Mouse (Mus musculus) embryonic facial prominence, embryonic 10.5 days (tissue): ENCODE results near the gene Rab3il1. TPM values are rescaled to one million over a fixed set of nuclear protein-coding genes. Genes with fewer than 3 reads are reported as not detected.

ENCODE experiments used
- DNase-seq: peaks from one replicate; pipeline ENCODE4 v3.0.0-alpha.2; 2017; ENCODE audit warnings: low spot score
- H3K27ac ChIP-seq: fragments of 300-500 bp; sonication (generic); replicated peaks from 2 replicates; pipeline ENCODE4 v1.5.1; 2016; ENCODE audit warnings: mild to moderate bottlenecking
- H3K27me3 ChIP-seq: fragments of 300-500 bp; sonication (generic); replicated peaks from 2 replicates; pipeline ENCODE4 v1.6.1; 2016; ENCODE audit warnings: low read depth, mild to moderate bottlenecking; ENCODE audit not compliant: poor library complexity, severe bottlenecking
- H3K36me3 ChIP-seq: fragments of 300-500 bp; sonication (generic); replicated peaks from 2 replicates; pipeline ENCODE4 v1.6.1; 2016; ENCODE audit warnings: mild to moderate bottlenecking, moderate library complexity
- H3K4me1 ChIP-seq: fragments of 300-500 bp; sonication (generic); 2 replicates; pipeline ENCODE4 v1.6.1; 2016
- H3K4me3 ChIP-seq: fragments of 300-500 bp; sonication (generic); 2 replicates; pipeline ENCODE4 v1.5.1; 2016; ENCODE audit warnings: mild to moderate bottlenecking, moderate library complexity
- H3K9me3 ChIP-seq: fragments of 300-500 bp; sonication (generic); 2 replicates; pipeline ENCODE4 v1.6.1; 2016; ENCODE audit warnings: mild to moderate bottlenecking
- WGBS: fragments of 180-500 bp; shearing (Covaris S2); methylation state at CpG from one replicate; pipeline ENCODE4 v1.1.7; 2016; 5-methylcytosine and 5-hydroxymethylcytosine counted together
- polyA plus RNA-seq: library from polyadenylated mRNA; unstranded; fragments of >200 nt; fragmentation: Nextera tagmentation; extraction: Ambion mirVana; gene quantifications from 2 replicates; pipeline ENCODE4 v1.2.1, GENCODE M21; 2016

Rab3il1 gene
- polyA plus RNA-seq, 1 experiment from 2014 or later = 57.4 TPM

DNA sequence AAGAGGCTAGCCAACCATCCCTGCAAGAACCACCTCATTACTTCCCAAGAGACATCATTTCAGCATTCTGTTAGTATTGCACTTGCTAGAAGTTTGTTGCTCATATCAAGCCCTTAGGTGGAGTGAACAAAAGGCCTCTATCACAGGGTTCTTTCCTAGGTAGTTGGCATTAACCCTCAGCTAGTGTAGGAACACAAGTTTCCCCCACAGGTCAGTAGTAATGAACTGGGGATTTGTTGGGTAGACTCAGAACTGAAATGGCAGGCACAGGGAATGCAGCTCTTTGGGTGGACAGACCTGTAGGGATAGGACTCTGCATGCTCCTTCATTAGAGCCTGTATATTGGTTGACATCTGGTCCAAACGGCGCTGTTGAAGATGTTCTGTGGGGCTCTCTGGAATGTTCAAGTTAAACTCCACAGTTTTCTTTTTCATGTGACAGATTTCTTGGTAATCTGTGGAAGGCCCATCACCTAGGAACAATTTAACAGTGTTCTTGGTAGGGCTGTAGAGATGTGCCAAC lies 15.5 kb upstream of the Rab3il1 start:
- 93% methylated on average over 2 of the region's 2 CpGs for WGBS
- Histone ChIP-seq H3K4me1 (peaks cover 56% of the 10 kb centered on the region), H3K36me3 (peaks cover 32% of the 10 kb centered on the region), H3K9me3 (no peaks in the 10 kb centered on the region), H3K27me3 (no peaks in the 10 kb centered on the region), H3K4me3 (no peak overlapping the region), H3K27ac (no peak overlapping the region)
- no peak for DNase-seq

DNA sequence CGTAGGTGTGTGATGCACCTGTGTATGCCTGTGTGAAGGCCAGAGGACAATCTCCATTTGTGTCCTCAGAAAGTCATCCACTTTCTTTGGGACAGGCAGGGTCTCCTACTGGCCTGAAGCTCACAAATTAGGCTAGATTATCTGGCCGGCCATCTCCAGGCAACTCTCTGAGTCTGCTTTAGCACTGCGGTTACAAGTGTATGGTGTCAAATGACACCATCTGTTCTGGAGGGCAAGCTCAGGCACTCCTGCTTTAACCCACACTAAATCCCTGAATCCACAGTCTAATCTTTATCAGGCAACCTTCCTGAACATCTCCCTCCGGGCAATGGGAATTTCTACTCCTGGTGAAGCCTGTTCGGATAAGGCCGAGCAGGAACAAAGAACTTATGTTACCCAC lies 14.3 kb upstream of the Rab3il1 start:
- H3K9me3 ChIP-seq = no peaks in the 10 kb centered on the region
- peak overlapping the region; percentile 51 for H3K27ac ChIP-seq
- peaks cover 56% of the 10 kb centered on the region for H3K4me1 ChIP-seq
- 29% methylated on average over 6 of the region's 6 CpGs for WGBS
- peaks cover 32% of the 10 kb centered on the region for H3K36me3 ChIP-seq
- 0 out of 2 replicates have a peak overlapping the region, but pooled peaks have one; percentile 8 for H3K4me3 ChIP-seq
- H3K27me3 ChIP-seq = no peaks in the 10 kb centered on the region
- peak; percentile 47 for DNase-seq

DNA sequence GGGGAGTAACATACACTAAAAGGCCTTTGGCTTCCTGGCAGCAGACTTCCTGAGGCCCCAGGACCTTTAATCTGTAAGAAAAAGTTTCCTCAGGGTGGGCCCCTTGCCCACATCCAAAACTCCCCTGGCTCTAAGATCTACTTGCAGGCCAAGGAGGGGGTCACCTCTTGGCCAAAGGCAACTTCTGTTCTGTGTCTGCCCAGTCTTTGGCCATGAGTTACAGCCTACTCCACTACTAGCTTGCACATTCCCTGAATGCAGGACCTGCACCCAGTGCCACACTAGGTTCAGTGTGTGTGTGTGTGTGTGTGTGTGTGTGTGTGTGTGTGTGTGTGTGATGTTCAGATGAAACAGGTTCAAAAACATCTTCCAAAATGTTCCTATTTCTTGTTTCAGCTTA lies 13.9 kb upstream of the Rab3il1 start:
- H3K4me1 ChIP-seq = peaks cover 60% of the 10 kb centered on the region
- H3K4me3 ChIP-seq = 0 out of 2 replicates have a peak overlapping the region, but pooled peaks have one; percentile 8
- no peaks in the 10 kb centered on the region for H3K27me3 ChIP-seq
- H3K36me3 ChIP-seq = peaks cover 32% of the 10 kb centered on the region
- H3K27ac ChIP-seq = peak overlapping the region; percentile 51
- no peak for DNase-seq
- H3K9me3 ChIP-seq = no peaks in the 10 kb centered on the region

DNA sequence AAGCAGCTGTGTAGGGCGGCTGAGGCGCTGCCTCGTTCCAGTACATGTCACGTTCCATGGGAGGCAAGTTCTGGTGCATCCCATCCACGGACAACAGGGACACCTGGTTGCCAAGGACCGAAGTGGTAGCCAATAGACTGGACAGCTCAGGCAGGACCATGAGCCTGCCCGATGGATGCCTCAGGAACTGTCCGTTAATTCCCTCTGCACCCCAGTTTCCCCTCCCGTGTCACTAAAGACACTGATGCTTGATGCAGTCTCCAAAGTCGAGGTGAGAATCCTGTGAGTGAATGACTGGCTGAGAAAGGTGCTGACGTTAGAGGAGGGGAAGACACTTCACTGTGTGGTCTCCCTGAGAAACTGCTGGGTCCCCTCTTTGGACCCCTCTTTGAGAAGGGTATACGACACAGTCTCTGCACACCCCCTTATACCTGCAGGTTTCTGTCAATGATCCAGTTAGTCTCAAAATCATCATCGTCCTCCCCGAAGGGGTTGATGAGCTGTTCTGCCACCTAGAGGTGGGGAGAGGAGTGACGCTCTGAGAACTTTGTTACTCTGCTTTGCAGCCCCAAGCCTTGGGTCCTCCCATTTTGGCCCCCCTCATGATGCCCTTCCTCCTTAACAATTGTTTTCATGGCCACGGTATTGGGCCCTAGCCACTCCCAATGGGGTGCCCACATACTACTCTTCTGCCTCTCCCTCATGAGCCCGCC lies 12.1 kb upstream of the Rab3il1 start:
- no peaks in the 10 kb centered on the region for H3K27me3 ChIP-seq
- no peaks in the 10 kb centered on the region for H3K9me3 ChIP-seq
- H3K36me3 ChIP-seq = peaks cover 26% of the 10 kb centered on the region
- WGBS = 69% methylated on average over 17 of the region's 17 CpGs
- H3K4me3 ChIP-seq = no peak overlapping the region
- H3K27ac ChIP-seq = no peak overlapping the region
- DNase-seq = no peak
- H3K4me1 ChIP-seq = peaks cover 58% of the 10 kb centered on the region

- no peaks in the 10 kb centered on the region for H3K9me3 ChIP-seq
- H3K4me3 ChIP-seq = no peak overlapping the region
- H3K4me1 ChIP-seq = peaks cover 57% of the 10 kb centered on the region
- no peaks in the 10 kb centered on the region for H3K27me3 ChIP-seq
- H3K27ac ChIP-seq = no peak overlapping the region
- no peak for DNase-seq
- peaks cover 20% of the 10 kb centered on the region for H3K36me3 ChIP-seq
Measured at GRCm38 (mm10) chr19:9989884-9990256, 11.6 kb upstream of the Rab3il1 start.

DNA sequence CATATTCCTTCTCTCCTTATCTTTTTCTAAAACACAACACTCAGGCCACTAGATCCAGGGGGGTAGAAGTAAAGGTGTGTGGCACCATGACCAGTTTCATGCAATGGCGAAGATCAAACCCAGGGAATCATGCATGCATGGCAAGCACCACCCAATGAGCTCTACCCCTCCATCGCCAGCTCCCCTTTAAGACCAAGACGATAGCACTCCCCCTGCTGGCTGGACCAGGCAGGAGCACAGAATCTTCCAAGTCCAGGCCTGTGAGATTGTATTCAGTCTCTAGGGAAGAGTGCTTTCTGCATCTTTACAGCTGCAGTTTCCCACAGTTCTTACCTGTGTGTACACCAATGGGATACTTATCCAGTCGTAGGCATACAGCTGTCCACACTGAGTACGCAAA lies 10.2 kb upstream of the Rab3il1 start:
- Histone ChIP-seq H3K4me3 (no peak overlapping the region), H3K4me1 (peaks cover 57% of the 10 kb centered on the region), H3K27ac (no peak overlapping the region), H3K9me3 (no peaks in the 10 kb centered on the region), H3K36me3 (peaks cover 6% of the 10 kb centered on the region), H3K27me3 (no peaks in the 10 kb centered on the region)
- 25% methylated on average over 5 of the region's 5 CpGs for WGBS
- DNase-seq = peak; percentile 85

GRCm38 (mm10) chr19:9992011-9992958 lies 9.2 kb upstream of the Rab3il1 start:
- no peaks in the 10 kb centered on the region for H3K9me3 ChIP-seq
- H3K4me3 ChIP-seq = peak overlapping the region; percentile 52
- peak overlapping the region; percentile 73 for H3K27ac ChIP-seq
- 42% methylated on average over 26 of the region's 26 CpGs for WGBS
- H3K4me1 ChIP-seq = peaks cover 48% of the 10 kb centered on the region
- H3K36me3 ChIP-seq = no peaks in the 10 kb centered on the region
- no peak for DNase-seq
- no peaks in the 10 kb centered on the region for H3K27me3 ChIP-seq

DNA sequence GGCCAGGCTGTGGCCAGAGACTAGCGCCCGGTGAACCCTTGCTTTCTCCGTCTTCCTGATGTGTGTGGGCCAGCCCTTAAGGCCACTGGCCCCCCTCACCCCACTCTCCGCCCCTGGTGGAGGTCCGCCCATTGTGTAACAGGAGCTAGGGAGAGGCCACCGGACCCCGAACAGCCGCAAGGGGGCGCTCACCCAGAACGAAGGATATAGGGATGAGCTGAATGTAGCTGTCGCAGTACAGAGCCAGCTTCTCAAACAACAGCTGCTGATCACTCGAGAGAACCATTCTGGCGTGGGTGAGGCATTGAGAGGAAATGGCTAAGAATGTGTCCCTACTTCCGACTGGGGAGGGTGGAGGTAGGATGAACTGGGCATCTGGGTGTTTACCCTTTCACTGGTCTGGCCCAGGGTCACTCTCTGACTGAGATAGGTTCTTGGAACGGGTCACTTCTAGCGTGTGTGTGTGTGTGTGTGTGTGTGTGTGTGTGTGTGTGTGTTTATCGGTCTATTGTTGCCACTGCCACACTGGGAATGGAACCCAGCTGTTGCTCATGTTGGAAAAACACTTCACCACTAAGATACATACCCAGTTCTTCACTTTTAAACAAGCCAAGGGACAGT lies 8.3 kb upstream of the Rab3il1 start:
- peaks cover 40% of the 10 kb centered on the region for H3K4me1 ChIP-seq
- H3K4me3 ChIP-seq = peak overlapping the region; percentile 52
- no peaks in the 10 kb centered on the region for H3K36me3 ChIP-seq
- 8% methylated on average over 17 of the region's 17 CpGs for WGBS
- H3K27ac ChIP-seq = peak overlapping the region; percentile 73
- no peaks in the 10 kb centered on the region for H3K9me3 ChIP-seq
- no peaks in the 10 kb centered on the region for H3K27me3 ChIP-seq
- DNase-seq = peak; percentile 95

- no peaks in the 10 kb centered on the region for H3K36me3 ChIP-seq
- H3K9me3 ChIP-seq = 0 out of 2 replicates have a peak, but pooled peaks cover 2% of the 10 kb centered on the region
- DNase-seq = no peak
- peaks cover 12% of the 10 kb centered on the region for H3K4me1 ChIP-seq
- no peaks in the 10 kb centered on the region for H3K27me3 ChIP-seq
- no peak overlapping the region for H3K27ac ChIP-seq
- no peak overlapping the region for H3K4me3 ChIP-seq
- WGBS = 77% methylated on average over 12 of the region's 12 CpGs
Measured at GRCm38 (mm10) chr19:9997204-9998062, 4.0 kb upstream of the Rab3il1 start.

- no peak for DNase-seq
- Histone ChIP-seq H3K4me3 (no peak overlapping the region), H3K27me3 (no peaks in the 10 kb centered on the region), H3K4me1 (peaks cover 6% of the 10 kb centered on the region), H3K9me3 (0 out of 2 replicates have a peak, but pooled peaks cover 4% of the 10 kb centered on the region), H3K36me3 (no peaks in the 10 kb centered on the region), H3K27ac (no peak overlapping the region)
- WGBS = 69% methylated on average over 2 of the region's 2 CpGs
Measured at GRCm38 (mm10) chr19:9998063-9998416, 3.4 kb upstream of the Rab3il1 start.

GRCm38 (mm10) chr19:9998736-9999486 lies 2.6 kb upstream of the Rab3il1 start:
- H3K9me3 ChIP-seq = 0 out of 2 replicates have a peak, but pooled peaks cover 4% of the 10 kb centered on the region
- no peak for DNase-seq
- H3K36me3 ChIP-seq = no peaks in the 10 kb centered on the region
- 74% methylated on average over 13 of the region's 13 CpGs for WGBS
- no peak overlapping the region for H3K27ac ChIP-seq
- H3K4me3 ChIP-seq = no peak overlapping the region
- H3K27me3 ChIP-seq = no peaks in the 10 kb centered on the region
- no peaks in the 10 kb centered on the region for H3K4me1 ChIP-seq
